Mouse (Mus musculus) stomach, postnatal 0 days (tissue): ENCODE data around the gene Slamf7. TPM values are rescaled to one million over a fixed set of nuclear protein-coding genes. Genes with fewer than 3 reads are reported as not detected.
A peak's percentile ranks its signal among the peaks of the same experiment; 100 is the strongest.

Experiments used
- ATAC-seq: fragments of 200-750 bp; cut with Nextera tagmentation; 2 replicates; pipeline ENCODE4 v1.8.0; 2017; ENCODE audit not compliant: low FRiP score, low TSS enrichment
- DNase-seq: peaks from one replicate; pipeline ENCODE4 v3.0.0-alpha.2; 2016; ENCODE audit warnings: low spot score
- H3K27ac ChIP-seq: fragments of 300-500 bp; sonication (generic); replicated peaks from 2 replicates; pipeline ENCODE4 v1.5.1; 2014; ENCODE audit warnings: mild to moderate bottlenecking, control low read depth
- H3K27me3 ChIP-seq: fragments of 300-500 bp; sonication (generic); 2 replicates; pipeline ENCODE4 v1.6.1; 2014; ENCODE audit warnings: low read length; ENCODE audit not compliant: control insufficient read depth, insufficient read depth
- H3K36me3 ChIP-seq: fragments of 300-500 bp; sonication (generic); 2 replicates; pipeline ENCODE4 v1.6.1; 2014; ENCODE audit warnings: low read length, mixed read lengths; ENCODE audit not compliant: control insufficient read depth, insufficient read depth
- H3K4me1 ChIP-seq: fragments of 300-500 bp; sonication (generic); replicated peaks from 2 replicates; pipeline ENCODE4 v1.6.1; 2014; ENCODE audit warnings: antibody characterized with exemption; ENCODE audit not compliant: control insufficient read depth, insufficient read depth
- H3K4me2 ChIP-seq: fragments of 300-500 bp; sonication (generic); replicated peaks from 2 replicates; pipeline ENCODE4 v1.6.1; 2014; ENCODE audit warnings: low read depth, mild to moderate bottlenecking, control low read depth, moderate library complexity
- H3K4me3 ChIP-seq: fragments of 300-500 bp; sonication (generic); 2 replicates; pipeline ENCODE4 v1.5.1; 2014; ENCODE audit warnings: low read depth, low read length, control low read depth
- H3K9ac ChIP-seq: fragments of 300-500 bp; sonication (generic); 2 replicates; pipeline ENCODE4 v1.6.1; 2014; ENCODE audit warnings: mild to moderate bottlenecking, low read length, control low read depth, mixed read lengths
- H3K9me3 ChIP-seq: fragments of 300-500 bp; sonication (generic); 2 replicates; pipeline ENCODE4 v1.6.1; 2016; ENCODE audit warnings: low read length; ENCODE audit not compliant: control insufficient read depth
- CTCF ChIP-seq: IDR thresholded peaks from 2 replicates; pipeline ENCODE4 v1.5.1; 2016; ENCODE audit warnings: antibody characterized with exemption, low read depth, mild to moderate bottlenecking, moderate library complexity
- EP300 ChIP-seq: optimal IDR thresholded peaks from 2 replicates; pipeline ENCODE3; 2016; ENCODE audit warnings: antibody characterized with exemption
- WGBS: fragments of 180-500 bp; shearing (Covaris S2); extraction: QIAGEN DNeasy Blood & Tissue Kit; methylation state at CpG from one replicate; pipeline ENCODE4 v1.1.7; 2014; 5-methylcytosine and 5-hydroxymethylcytosine counted together
- microRNA-seq: library from miRNA; unstranded; fragments of <30 nt; microRNA quantifications from one replicate; pipeline ENCODE4, GENCODE M21; 2016
- polyA plus RNA-seq: library from polyadenylated mRNA; unstranded; fragments of >200 nt; fragmentation: Nextera tagmentation; extraction: Ambion mirVana; gene quantifications from 2 replicates; pipeline ENCODE4 v1.2.1, GENCODE M21; 2015

The Slamf7 gene
- polyA plus RNA-seq, 1 experiment from 2014 or later: 0.38 TPM

GRCm38 (mm10) chr1:171610026-171610425 is 42.8 kb downstream of the Slamf7 start:
- 97% methylated on average over 2 of the region's 2 CpGs for WGBS
- Histone ChIP-seq H3K4me1 (no peaks in the 10 kb centered on the region), H3K9me3 (no peaks in the 10 kb centered on the region), H3K4me3 (no peak overlapping the region), H3K36me3 (no peaks in the 10 kb centered on the region), H3K4me2 (no peak overlapping the region), H3K27me3 (no peaks in the 10 kb centered on the region), H3K27ac (no peak overlapping the region), H3K9ac (no peak overlapping the region)
- TF ChIP-seq CTCF (peak; percentile 48), EP300 (no peak)
- DNase-seq (no peak), ATAC-seq (no peak)

GRCm38 (mm10) chr1:171607176-171607575 is 45.7 kb downstream of the Slamf7 start, which contains the start of gene Ly9:
Gene Ly9, minus strand, starts transcription at chr1:171607410.
- Histone ChIP-seq H3K4me1 (no peaks in the 10 kb centered on the region), H3K9ac (no peak within 1 kb of the TSS), H3K4me3 (no peak within 1 kb of the TSS), H3K4me2 (no peak within 1 kb of the TSS), H3K36me3 (no peaks in the 10 kb centered on the region), H3K27ac (no peak within 1 kb of the TSS), H3K27me3 (no peaks in the 10 kb centered on the region), H3K9me3 (no peaks in the 10 kb centered on the region)
- TF ChIP-seq CTCF: no peak
- TF ChIP-seq EP300: no peak
- ATAC-seq (no peak), DNase-seq (no peak)
- WGBS: 74% methylated on average over 9 of the region's 9 CpGs

DNA sequence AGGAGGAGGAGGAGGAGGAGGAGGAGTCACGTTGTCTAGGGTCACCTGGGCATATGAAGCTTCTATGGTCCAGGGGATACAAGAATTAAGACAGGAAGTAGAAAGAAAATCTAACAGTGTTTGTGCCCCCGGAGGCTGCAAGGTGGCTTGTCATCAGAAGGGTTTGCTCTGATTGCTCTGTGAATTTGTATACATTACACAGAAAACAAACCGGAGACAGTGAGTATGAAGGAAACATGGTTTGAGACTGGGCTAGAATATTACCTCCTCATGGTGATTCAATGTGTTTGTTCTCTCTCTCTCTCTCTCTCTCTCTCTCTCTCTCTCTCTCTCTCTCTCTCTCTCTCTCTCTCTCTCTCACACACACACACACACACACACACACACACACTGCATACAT is 46.2 kb downstream of the Slamf7 start:
- Histone ChIP-seq H3K9ac (no peak overlapping the region), H3K27me3 (no peaks in the 10 kb centered on the region), H3K4me1 (no peaks in the 10 kb centered on the region), H3K27ac (no peak overlapping the region), H3K4me2 (no peak overlapping the region), H3K9me3 (no peaks in the 10 kb centered on the region), H3K4me3 (no peak overlapping the region), H3K36me3 (no peaks in the 10 kb centered on the region)
- 65% methylated on average over 3 of the region's 3 CpGs for WGBS
- ATAC-seq: no peak
- no peak for TF ChIP-seq EP300
- TF ChIP-seq CTCF: no peak
- DNase-seq: no peak

- no peak for DNase-seq
- no peak for TF ChIP-seq EP300
- no peak for TF ChIP-seq CTCF
- no peak overlapping the region for H3K4me2 ChIP-seq
Observed at GRCm38 (mm10) chr1:171604686-171605085, 48.1 kb downstream of the Slamf7 start.

DNA sequence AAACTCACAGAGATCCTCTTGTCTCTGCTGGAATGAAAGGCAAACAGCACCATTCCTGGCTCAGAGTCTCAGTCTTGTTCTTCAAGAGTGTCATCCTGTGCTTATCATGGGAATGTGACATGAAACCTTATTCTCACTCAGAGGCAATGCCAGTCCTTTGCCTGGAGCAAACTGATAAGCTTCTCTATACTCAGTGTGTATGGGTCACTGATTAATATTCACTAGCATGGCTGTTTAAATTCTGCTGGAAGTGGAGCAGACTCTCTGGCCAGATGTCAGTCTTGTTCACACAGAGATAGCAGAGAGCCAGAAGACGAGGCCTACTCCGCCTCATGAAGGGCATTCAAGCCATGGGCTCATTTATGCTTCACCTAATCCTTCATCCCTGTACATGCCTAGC is 68.3 kb downstream of the Slamf7 start:
- H3K4me1 ChIP-seq: no peaks in the 10 kb centered on the region
- no peak overlapping the region for H3K27ac ChIP-seq
- H3K4me2 ChIP-seq: no peak overlapping the region
- TF ChIP-seq EP300 (no peak), CTCF (no peak)
- ATAC-seq (no peak), DNase-seq (no peak)
- H3K27me3 ChIP-seq: no peaks in the 10 kb centered on the region
- H3K9me3 ChIP-seq: no peaks in the 10 kb centered on the region
- H3K9ac ChIP-seq: no peak overlapping the region
- WGBS: 81% methylated on average over 2 of the region's 2 CpGs
- no peaks in the 10 kb centered on the region for H3K36me3 ChIP-seq
- no peak overlapping the region for H3K4me3 ChIP-seq

More at GRCm38 (mm10) chr1:171604686-171605085, 48.1 kb downstream of the Slamf7 start:
- Histone ChIP-seq H3K27ac (no peak overlapping the region), H3K27me3 (no peaks in the 10 kb centered on the region), H3K4me3 (no peak overlapping the region), H3K9ac (no peak overlapping the region), H3K36me3 (no peaks in the 10 kb centered on the region), H3K4me1 (no peaks in the 10 kb centered on the region), H3K9me3 (no peaks in the 10 kb centered on the region)
- WGBS: 86% methylated on average over 3 of the region's 3 CpGs
- ATAC-seq: no peak

Small RNAs within 50 kb of the gene (microRNA-seq; reads per million reads assigned to microRNA genes)
- not detected for gene Mir7683

Other genes with a start within 250 kb of the Slamf7 start
- gene Usf1, start 241.7 kb downstream of the Slamf7 start, polyA plus RNA-seq: 39.1 and 41.6 TPM in 2 replicates
- 3.7 and 3.8 TPM in 2 replicates for gene Tstd1, start 234.2 kb downstream of the Slamf7 start, polyA plus RNA-seq
- 95.8 and 113 TPM in 2 replicates for gene F11r, start 215.5 kb downstream of the Slamf7 start, polyA plus RNA-seq
- gene Alyref2, start 149.6 kb downstream of the Slamf7 start, polyA plus RNA-seq: 11.1 and 11.2 TPM in 2 replicates
- 0.25 and 0.33 TPM in 2 replicates for gene Itln1, start 117.7 kb downstream of the Slamf7 start, polyA plus RNA-seq
- gene Cd244a, start 93.8 kb downstream of the Slamf7 start, polyA plus RNA-seq: 0.21 and 0.33 TPM in 2 replicates
- 0.13 and 0.18 TPM in 2 replicates for gene Ly9, start 45.6 kb downstream of the Slamf7 start, polyA plus RNA-seq
- gene Cd48, start 29.0 kb upstream of the Slamf7 start, polyA plus RNA-seq: 2.6 and 2.9 TPM in 2 replicates
- 0.05 and 0.06 TPM in 2 replicates for gene Slamf1, start 114.1 kb upstream of the Slamf7 start, polyA plus RNA-seq
- 1.5 and 1.8 TPM in 2 replicates for gene Cd84, start 186.7 kb upstream of the Slamf7 start, polyA plus RNA-seq
- not detected in 2 replicates for gene Gm10521, start 242.6 kb upstream of the Slamf7 start, polyA plus RNA-seq